Mouse (Mus musculus) gonadal fat pad, adult 2 months (tissue): ENCODE measurements at regions not wholly inside any gene's neighbourhood (a gene's known extent, or its start where the extent isn't known, plus 50 kb on each side); places are given as distances from the start of the nearest gene placed in this dataset.

ENCODE experiments used
- DNase-seq: peaks from one replicate; pipeline ENCODE4 v3.0.0-alpha.2; 2012; ENCODE audit warnings: low read depth

DNA sequence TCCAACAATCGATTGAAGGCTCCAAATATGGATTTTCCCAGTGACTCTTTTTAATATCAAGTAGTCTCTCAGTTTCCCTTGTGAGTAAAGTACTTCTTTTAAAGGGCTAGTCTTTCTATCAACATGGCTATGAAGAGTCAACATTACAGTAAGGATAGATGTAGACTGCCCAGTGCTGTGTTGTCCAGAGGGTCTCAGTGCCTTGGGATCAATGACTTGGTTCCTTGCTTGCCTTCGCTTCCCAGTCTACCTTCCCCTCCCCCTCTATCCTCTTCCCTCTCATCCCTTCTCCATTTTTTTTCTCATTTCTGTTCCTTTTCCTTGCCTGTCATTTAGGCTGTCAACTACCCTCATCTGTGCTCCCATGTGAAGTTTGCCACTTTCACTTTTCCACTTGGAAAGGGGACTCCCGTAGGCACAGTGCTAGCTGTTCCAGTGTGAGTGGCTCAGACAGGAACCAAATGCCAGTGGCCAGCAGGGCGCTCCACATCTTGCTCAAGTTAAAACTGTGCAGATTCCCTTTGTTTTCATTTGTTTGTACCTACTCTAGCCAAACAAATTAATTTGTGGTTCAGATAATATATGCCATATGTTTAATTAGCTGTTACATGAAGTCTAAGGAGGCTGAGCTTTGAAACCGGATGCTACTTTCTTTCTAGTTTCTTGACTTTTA lies 608.9 kb downstream of the Lmo4 start:
- no peak for DNase-seq

DNA sequence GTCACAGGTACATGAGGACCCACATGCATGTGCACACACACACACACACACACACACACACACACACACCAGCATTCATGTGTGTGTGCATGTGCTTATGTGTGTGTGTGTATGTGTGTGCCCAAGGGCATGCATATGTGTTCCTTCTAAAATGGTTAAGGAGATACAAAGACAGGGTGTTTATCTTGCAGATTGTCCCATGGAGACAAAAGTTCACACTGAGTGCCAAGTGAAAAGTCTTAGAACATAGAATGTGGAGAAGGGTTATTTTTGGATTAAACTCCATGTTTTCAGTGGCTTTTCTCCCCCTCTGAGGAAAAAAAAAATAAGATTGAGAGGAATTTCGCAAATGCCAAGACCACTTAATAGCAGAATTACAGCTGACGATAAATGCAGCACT lies 609.9 kb downstream of the Lmo4 start:
- no peak for DNase-seq

DNA sequence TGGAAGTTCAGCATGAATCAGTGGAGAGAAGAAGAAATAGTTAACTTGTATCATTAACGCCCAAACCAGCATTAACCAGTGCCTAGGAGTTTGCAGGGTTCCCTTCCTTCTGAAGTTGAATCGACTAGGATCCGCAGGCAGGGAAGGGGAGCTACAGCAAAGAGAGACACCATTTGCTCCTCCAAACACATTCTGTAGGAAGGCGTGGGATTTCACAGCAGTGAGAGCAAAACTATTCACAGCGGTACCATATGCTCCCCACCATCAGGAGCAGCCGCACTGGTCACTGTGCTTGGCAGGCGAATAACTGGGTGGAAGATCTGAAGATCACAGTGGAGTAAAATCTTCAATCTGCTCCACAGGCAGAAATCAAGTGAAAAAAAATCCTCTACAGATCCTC lies 610.3 kb downstream of the Lmo4 start:
- DNase-seq = no peak

DNA sequence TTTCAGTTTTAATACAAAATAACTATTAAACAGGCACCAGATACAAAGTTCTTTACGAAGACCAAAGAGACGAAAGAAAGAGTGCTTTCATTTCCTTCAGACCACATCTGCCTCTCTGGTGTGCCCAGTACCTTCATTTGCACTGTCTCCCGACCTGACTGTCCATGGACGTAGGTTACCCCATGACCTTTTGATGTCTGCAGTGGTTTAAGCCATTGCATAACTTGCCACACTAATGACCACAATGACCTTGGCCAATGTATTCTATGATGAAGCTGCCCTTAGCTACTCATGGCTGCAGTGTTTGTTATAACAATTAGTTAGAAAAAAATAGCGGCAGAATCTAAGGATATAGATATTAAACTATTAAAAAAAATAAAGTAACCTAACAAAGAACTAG lies 618.4 kb downstream of the Lmo4 start:
- DNase-seq = no peak

DNA sequence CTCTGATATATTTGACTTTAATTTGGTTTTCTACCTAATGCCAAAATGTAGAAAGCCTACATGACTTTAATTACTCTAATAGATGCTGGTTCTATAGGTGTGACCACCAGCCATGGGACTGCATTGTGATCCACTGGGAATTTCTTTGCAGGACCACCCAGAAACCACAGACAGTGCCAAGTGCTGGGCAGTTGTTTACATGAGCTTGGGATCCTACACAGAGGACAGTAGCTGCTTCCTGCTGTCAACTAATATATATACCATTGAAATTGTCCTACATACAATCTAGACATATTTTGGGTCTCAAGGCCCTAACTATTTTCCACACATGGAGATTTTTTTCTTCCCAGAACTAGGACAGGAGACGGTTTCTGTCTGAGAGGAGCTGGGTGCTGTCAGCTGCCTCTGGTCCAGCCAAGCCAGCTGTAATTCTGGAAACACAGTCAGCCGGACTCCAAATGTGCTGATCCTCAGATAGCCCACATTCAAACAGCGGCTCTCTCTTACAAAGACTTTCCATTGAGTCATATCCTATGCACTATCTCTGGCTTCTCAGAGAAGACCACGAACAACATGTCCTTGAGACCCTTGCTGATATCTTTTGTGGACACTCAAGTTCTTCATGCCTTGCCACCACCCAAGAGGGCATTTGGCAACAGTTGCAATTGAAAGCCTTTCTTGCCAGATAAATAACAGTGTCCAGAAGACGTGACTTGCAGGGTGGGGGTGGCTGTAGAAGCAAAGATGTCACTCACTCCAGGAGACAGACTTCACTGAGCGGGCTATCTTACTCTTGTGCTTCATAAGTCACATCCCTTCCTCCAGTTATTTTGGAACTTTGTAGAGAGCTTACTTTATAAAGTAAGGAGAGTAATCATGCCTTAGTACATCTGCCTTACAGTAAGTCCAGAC lies 620.1 kb downstream of the Lmo4 start:
- DNase-seq = no peak

GRCm38 (mm10) chr3:143576338-143577007 lies 628.5 kb downstream of the Lmo4 start:
- DNase-seq = no peak

GRCm38 (mm10) chr3:143575737-143576136 lies 629.3 kb downstream of the Lmo4 start:
- no peak for DNase-seq

- no peak for DNase-seq
Measured at GRCm38 (mm10) chr3:143574035-143574864, 630.8 kb downstream of the Lmo4 start.

DNA sequence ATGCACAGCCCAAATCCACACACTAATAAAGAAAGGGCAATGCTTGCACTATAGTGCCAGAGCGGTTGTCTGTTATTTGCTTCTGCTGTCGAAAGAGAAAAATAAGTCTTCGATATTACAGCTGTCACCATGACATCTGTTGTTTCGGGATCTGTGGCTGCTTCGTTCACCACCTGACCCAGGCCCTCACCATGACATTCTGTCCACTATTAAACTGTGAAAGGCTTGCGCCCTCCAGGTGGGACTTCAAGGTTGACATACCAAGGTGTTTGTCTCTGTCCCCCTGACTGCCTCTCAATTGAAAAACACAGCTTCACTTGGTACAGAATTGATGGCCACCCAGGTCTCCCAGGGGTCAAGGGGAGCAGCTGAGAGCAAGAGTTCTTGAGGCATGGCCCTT lies 635.1 kb downstream of the Lmo4 start:
- DNase-seq = no peak

- DNase-seq = no peak
Measured at GRCm38 (mm10) chr3:143565067-143565466, 640.0 kb downstream of the Lmo4 start.

DNA sequence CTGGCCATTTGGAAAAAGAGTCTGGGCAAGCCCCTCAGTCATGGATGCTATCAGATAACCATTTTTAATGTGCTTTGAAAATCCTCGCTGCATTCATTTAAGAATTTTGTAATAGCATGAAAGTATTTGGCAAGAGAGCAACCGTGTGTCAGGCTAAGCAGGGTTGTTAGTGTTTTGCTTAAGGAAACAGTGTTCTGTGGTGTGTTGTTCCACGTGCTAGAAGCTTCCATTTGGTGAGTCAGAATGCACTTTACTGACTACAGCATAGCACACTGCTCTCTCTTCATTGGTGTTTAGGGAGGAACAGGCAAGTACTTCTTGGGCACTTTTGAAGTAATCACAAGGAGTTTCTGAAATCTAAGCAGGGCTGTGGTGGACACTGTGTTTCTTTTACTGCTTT lies 661.0 kb upstream of the Pkn2 start:
- DNase-seq = peak; percentile 12

- no peak for DNase-seq
Measured at GRCm38 (mm10) chr3:143527982-143528381, 646.2 kb upstream of the Pkn2 start.

- DNase-seq = no peak
Measured at GRCm38 (mm10) chr3:143527274-143527673, 645.5 kb upstream of the Pkn2 start.

DNA sequence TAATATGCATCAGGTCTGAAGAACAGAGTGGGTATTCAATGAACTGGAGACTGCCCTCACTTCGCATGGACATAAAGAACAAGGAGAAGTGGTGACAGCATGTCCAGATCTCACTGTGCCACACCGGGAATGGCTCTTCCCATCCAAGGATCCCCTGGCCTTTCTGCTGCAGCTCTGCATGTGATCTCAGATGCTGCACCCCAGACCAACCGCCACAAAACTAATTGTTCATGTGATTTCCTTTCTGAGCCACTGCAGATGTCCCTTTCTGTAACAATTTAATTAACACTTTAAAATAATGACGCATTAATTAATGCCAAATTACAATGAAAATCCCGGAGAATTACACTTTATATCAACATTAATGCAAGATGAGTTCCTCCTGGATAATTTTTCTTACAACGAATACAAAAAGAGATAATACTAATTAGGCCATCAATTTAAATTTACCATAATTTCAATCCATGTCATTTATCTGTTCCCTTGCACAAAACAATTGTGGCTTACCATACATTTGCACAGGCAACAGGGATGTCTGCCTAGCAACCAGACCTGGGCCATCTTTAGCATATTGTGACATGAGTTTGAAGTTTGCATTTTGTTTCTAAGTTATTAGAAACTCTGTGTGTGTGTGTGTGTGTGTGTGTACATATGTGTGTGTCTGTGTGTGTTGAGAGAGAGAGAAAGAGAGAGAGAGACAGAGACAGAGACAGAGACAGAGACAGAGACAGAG lies 630.9 kb upstream of the Pkn2 start:
- no peak for DNase-seq

- DNase-seq = no peak
Measured at GRCm38 (mm10) chr3:143509531-143509930, 627.7 kb upstream of the Pkn2 start.

- no peak for DNase-seq
Measured at GRCm38 (mm10) chr3:143508280-143508679, 626.5 kb upstream of the Pkn2 start.

DNA sequence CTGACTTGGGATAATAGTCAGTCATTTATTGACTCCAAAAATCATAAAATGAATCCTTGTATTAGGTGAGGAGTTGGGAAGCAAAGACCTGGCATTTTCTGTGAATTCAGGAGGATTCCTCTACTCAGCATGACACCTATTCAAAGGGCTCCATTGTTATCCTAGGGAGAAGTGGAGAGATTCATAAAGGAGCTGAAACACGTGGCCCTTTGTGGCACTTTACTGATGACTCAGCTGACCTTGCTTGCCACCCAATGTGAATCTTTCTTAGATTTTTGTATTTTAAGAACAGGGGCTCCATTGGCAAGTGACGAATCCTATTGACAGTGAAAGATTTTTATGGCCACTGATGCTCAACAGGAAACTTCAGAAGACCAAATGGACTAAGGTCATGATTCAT lies 619.2 kb upstream of the Pkn2 start:
- no peak for DNase-seq

DNA sequence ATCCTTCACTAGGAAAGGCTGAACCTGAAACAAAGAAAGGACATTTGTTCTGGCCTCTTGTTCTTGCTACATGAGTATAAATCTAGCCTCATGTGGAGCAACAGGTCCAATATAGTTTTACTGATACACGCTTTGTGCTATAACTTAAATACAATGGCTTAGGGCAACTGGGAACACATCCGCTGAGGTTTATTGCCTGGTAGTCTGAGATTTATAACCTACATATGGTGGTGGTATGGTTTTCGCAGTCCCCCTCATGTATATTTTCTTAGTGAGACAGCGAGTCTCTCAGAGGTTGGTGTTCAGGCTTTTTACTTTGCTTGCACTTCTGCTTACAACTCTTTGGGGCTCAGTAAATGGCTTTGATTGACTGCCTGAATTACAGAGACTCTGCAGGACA lies 613.6 kb upstream of the Pkn2 start:
- DNase-seq = no peak

- no peak for DNase-seq
Measured at GRCm38 (mm10) chr3:143477916-143478610, 596.3 kb upstream of the Pkn2 start.

DNA sequence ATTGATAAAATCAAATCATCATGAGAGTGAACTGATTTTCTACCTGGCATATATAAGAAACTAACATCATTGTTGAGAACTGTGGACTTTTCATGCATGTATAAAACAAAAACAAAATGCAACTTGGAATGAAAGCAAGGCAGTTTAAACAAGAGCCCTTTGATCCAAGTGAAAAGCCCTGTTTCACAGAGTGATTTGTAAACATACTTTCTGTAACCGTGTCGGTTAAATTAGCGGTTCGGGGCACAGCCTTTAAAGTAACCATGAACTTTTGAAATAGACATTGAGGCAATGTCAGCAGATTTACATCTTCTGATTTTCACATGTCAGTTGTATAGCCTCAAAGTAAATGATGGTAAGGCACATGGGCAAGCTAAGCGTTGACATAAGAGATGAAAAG lies 593.7 kb upstream of the Pkn2 start:
- no peak for DNase-seq
